Mouse (Mus musculus) E14TG2a.4 (cell line): ENCODE measurements around the gene Lmntd1.

ENCODE experiments used
- CTCF ChIP-seq: conservative IDR thresholded peaks from 2 replicates; pipeline ENCODE4 v1.5.1; 2014; ENCODE audit warnings: low read length
- NANOG ChIP-seq: IDR thresholded peaks from 2 replicates; pipeline ENCODE4 v1.6.1; 2014; ENCODE audit warnings: borderline replicate concordance, low read length, mixed read lengths

- TF ChIP-seq CTCF, result no peak
- TF ChIP-seq NANOG, result no peak
Observed at GRCm38 (mm10) chr6:145576762-145577161, 37.4 kb downstream of the Lmntd1 start.
